ENCODE assay signal across 7 mouse cellular contexts in genomic region chr11:60140586-60141284, GRCm38 (mm10). TPM values are rescaled to one million over a fixed set of nuclear protein-coding genes. Genes with fewer than 3 reads are reported as not detected.
A peak's percentile ranks its signal among the peaks of the same experiment; 100 is the strongest.
DNase-seq lines count a peak whose midpoint lies in the region; ATAC-seq lines count a peak whose summit lies in the region.

No protein-coding gene starts in this region.

- ATAC-seq in granulocyte monocyte progenitor cell, adult 5-6 weeks (replicated peaks; ENCODE audit: poor library complexity, severe bottlenecking), result peak; percentile 31

- peak; percentile 42 for DNase-seq in ovary, postnatal 36 days (ENCODE audit: low spot score)
- DNase-seq in ovary, postnatal 14 days (ENCODE audit: low spot score), result no peak
- peak; percentile 36 to 46 for DNase-seq in cerebellum, postnatal 25 days
- peak; percentile 17 for DNase-seq in lung, postnatal 10 days
- no peak for DNase-seq in T-cell, adult 2 months (ENCODE audit: low spot score)
- DNase-seq in thymus, postnatal 0 days (ENCODE audit: low spot score), result no peak

RNA-seq across cellular contexts. Expression of gene Rai1, which starts 35.9 kb away (rescaled TPM):
- total RNA-seq in granulocyte monocyte progenitor cell, adult 5-6 weeks (2014; fragmentation: Nextera tagmentation), result 37.5 and 52.4 TPM in 2 replicates
- 11.0 and 13.3 TPM in 2 replicates for total RNA-seq in granulocyte monocyte progenitor cell, adult 5-6 weeks (2017)
- polyA plus RNA-seq in thymus, postnatal 0 days (2015; fragmentation: Nextera tagmentation; extraction: Ambion mirVana), result 29.0 and 37.0 TPM in 2 replicates

Comparison
In these comparisons a context has a peak if more than half of its experiments do, and no peak if none do; other contexts are left out.
1. DNase-seq: peak in ovary, postnatal 36 days (single experiment), cerebellum, postnatal 25 days (2 of 2) and lung, postnatal 10 days (single experiment); none in ovary, postnatal 14 days (single experiment), T-cell, adult 2 months (single experiment) and thymus, postnatal 0 days (single experiment).